Mouse (Mus musculus) midbrain, embryonic 16.5 days (tissue): ENCODE results near the gene Atp5b. TPM values are rescaled to one million over a fixed set of nuclear protein-coding genes. Genes with fewer than 3 reads are reported as not detected.

Experiments
- ATAC-seq: fragments of 200-750 bp; cut with Nextera tagmentation; 2 replicates; pipeline ENCODE4 v1.8.0; 2017; ENCODE audit warnings: moderate TSS enrichment
- H3K27ac ChIP-seq: fragments of 300-500 bp; sonication (generic); 2 replicates; pipeline ENCODE4 v1.5.1; 2014; ENCODE audit warnings: mild to moderate bottlenecking, low read length, mixed read lengths
- H3K27me3 ChIP-seq: fragments of 300-500 bp; sonication (generic); 2 replicates; pipeline ENCODE4 v1.6.1; 2014; ENCODE audit warnings: low read depth, low read length, mixed read lengths; ENCODE audit not compliant: control insufficient read depth, insufficient read depth
- H3K36me3 ChIP-seq: fragments of 300-500 bp; sonication (generic); 2 replicates; pipeline ENCODE4 v1.6.1; 2014; ENCODE audit warnings: mild to moderate bottlenecking, low read length, moderate library complexity, mixed read lengths; ENCODE audit not compliant: control insufficient read depth, insufficient read depth
- H3K4me1 ChIP-seq: fragments of 300-500 bp; sonication (generic); 2 replicates; pipeline ENCODE4 v1.6.1; 2014; ENCODE audit warnings: mild to moderate bottlenecking, low read length, mixed read lengths; ENCODE audit not compliant: control insufficient read depth, insufficient read depth
- H3K4me2 ChIP-seq: fragments of 300-500 bp; sonication (generic); 2 replicates; pipeline ENCODE4 v1.6.1; 2014; ENCODE audit warnings: mild to moderate bottlenecking, low read length, mixed read lengths
- H3K4me3 ChIP-seq: fragments of 300-500 bp; sonication (generic); 2 replicates; pipeline ENCODE4 v1.5.1; 2014; ENCODE audit warnings: low read depth, mild to moderate bottlenecking, low read length, moderate library complexity, mixed read lengths
- H3K9ac ChIP-seq: fragments of 300-500 bp; sonication (generic); 2 replicates; pipeline ENCODE4 v1.6.1; 2014; ENCODE audit warnings: low read depth, low read length, mixed read lengths
- H3K9me3 ChIP-seq: fragments of 300-500 bp; sonication (generic); replicated peaks from 2 replicates; pipeline ENCODE4 v1.6.1; 2014; ENCODE audit warnings: mild to moderate bottlenecking, low read length, mixed read lengths; ENCODE audit not compliant: control insufficient read depth, poor library complexity, severe bottlenecking
- WGBS: fragments of 180-500 bp; shearing (Covaris S2); extraction: QIAGEN DNeasy Blood & Tissue Kit; methylation state at CpG from one replicate; pipeline ENCODE4 v1.1.7; 2014; 5-methylcytosine and 5-hydroxymethylcytosine counted together
- microRNA counts: library from miRNA; unstranded; fragments of <30 nt; microRNA quantifications from one replicate; lab custom pipeline; 2016
- microRNA-seq: library from miRNA; unstranded; fragments of <30 nt; microRNA quantifications from one replicate; pipeline ENCODE4, GENCODE M21; 2017
- polyA plus RNA-seq: library from polyadenylated mRNA; unstranded; fragments of >200 nt; fragmentation: Nextera tagmentation; extraction: Ambion mirVana; gene quantifications from 2 replicates; pipeline ENCODE4 v1.2.1, GENCODE M21; 2015

Atp5b gene
- polyA plus RNA-seq, 1 experiment from 2014 or later, result 2,090 TPM

DNA sequence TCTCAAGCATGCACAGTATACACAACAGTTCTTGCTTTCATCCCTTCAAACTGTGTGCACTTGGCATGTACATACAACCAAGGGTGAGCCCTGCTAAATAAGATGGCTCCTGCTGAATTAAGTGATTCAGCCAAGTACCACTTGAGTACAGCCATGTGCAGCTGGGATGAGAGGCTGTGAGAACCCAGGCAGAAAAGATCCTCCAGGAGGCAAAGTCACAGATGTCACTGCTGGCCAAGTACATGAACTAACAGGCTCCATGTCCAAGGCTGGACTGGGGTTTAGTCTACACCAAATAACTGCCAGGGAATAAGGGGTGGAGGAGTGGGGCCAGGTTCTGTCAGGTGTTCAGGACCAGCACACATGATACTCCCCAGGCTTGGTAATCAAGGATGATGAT is 48.7 kb downstream of the Atp5b start:
- peaks cover 3% of the 10 kb centered on the region; the same call in 1 of the 2 replicates for H3K4me1 ChIP-seq
- H3K9me3 ChIP-seq, result no peaks in the 10 kb centered on the region
- H3K27ac ChIP-seq, result no peak overlapping the region
- no peak overlapping the region for H3K4me2 ChIP-seq
- H3K27me3 ChIP-seq, result no peaks in the 10 kb centered on the region
- ATAC-seq, result no peak
- no peak overlapping the region for H3K9ac ChIP-seq
- H3K36me3 ChIP-seq, result peaks cover 5% of the 10 kb centered on the region
- no peak overlapping the region for H3K4me3 ChIP-seq

DNA sequence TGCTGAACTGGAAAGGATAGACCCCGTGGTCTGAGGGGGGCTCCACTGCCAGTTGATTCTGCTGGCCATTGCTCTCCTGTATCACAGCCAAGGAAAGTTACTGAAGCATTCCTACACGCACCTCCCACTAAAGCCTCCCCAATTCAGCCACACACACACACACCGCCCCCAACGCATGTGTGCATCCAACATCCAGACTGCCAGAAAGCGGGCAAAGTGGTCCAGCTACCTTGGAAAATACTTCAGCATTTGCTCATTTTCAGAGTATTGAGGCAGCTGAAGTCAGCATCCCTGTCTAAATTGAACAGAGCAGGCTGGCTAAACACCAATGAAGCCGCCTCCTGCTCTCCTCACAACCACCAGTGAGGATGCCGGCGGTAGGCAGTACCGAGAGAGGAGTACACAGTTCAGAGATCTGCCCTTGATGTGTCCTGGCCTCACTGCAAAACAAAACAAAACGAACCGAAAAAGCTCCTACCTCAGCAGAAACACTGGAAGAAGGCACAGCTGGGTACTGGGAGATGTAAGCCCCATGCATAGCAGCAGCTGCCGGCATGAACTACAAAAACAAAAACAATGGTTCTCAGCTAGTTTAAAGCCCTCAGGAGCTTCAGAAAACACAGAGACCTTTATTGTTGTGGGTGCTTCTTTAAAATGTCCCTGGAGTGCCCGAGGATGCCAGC is 50.7 kb downstream of the Atp5b start:
- 40% methylated on average over 13 of the region's 13 CpGs for WGBS
- peaks cover 4% of the 10 kb centered on the region; the same call in 1 of the 2 replicates for H3K36me3 ChIP-seq
- H3K27ac ChIP-seq, result no peak overlapping the region
- 0 out of 2 replicates have a peak overlapping the region, but pooled peaks have one; percentile 26 for H3K9ac ChIP-seq
- no peak overlapping the region for H3K4me3 ChIP-seq
- no peaks in the 10 kb centered on the region for H3K27me3 ChIP-seq
- no peaks in the 10 kb centered on the region for H3K9me3 ChIP-seq
- no peak overlapping the region for H3K4me2 ChIP-seq
- peaks cover 3% of the 10 kb centered on the region; the same call in 1 of the 2 replicates for H3K4me1 ChIP-seq
- ATAC-seq, result no peak

DNA sequence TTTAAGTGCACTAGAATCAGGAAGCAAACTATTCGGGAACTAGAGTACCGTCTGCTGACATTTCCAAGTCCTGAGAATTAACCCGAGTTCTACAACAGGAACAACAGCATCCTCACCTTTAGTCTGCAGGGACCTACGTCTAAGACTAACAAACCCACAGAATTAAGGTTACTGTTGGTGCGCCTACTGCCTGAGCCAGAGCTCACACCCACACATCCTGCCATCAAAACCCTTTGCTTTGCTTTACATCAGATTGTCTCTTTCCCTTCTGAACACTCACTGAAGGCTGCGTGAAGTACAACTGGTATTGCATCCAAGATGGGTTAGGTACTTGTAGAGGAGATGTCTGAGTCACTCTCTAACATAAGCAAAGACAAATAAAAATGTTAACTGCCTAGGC is 52.3 kb downstream of the Atp5b start:
- WGBS, result 90% methylated on average over 6 of the region's 6 CpGs

More for the DNA sequence above, 52.3 kb downstream of the Atp5b start:
- Histone ChIP-seq H3K9me3 (no peaks in the 10 kb centered on the region), H3K4me1 (peaks cover 3% of the 10 kb centered on the region; the same call in 1 of the 2 replicates), H3K4me3 (no peak overlapping the region), H3K9ac (no peak overlapping the region), H3K36me3 (no peaks in the 10 kb centered on the region), H3K27ac (no peak overlapping the region), H3K27me3 (no peaks in the 10 kb centered on the region), H3K4me2 (no peak overlapping the region)
- ATAC-seq, result no peak

MicroRNAs encoded within 50 kb of the gene (microRNA counts, 519-probe panel; counts per million panel counts)
- 386 counts per million, percentile 18 among the panel's probes with 10 or more counts for microRNA mmu-miR-677 (lab: Ali Mortazavi, UCI)

Small RNAs within 50 kb of the gene (microRNA-seq; reads per million reads assigned to microRNA genes)
- gene Mir677, result 16.9 reads per million, percentile 35 among the genes with 10 or more reads in this experiment

Other genes starting within 250 kb of the Atp5b start
- not detected in 2 replicates for gene Rdh19, start 233.3 kb upstream of the Atp5b start, polyA plus RNA-seq
- not detected in 2 replicates for gene Rdh16f2, start 216.8 kb upstream of the Atp5b start, polyA plus RNA-seq
- gene Rdh7, start 194.5 kb upstream of the Atp5b start, polyA plus RNA-seq, result not detected in 2 replicates
- gene Sdr9c7, start 184.8 kb upstream of the Atp5b start, polyA plus RNA-seq, result not detected in 2 replicates
- gene Hsd17b6, start 75.7 kb upstream of the Atp5b start, polyA plus RNA-seq, result not detected in 2 replicates
- 37.4 and 40.1 TPM in 2 replicates for gene Prim1, start 68.1 kb upstream of the Atp5b start, polyA plus RNA-seq
- gene Naca, start 47.7 kb upstream of the Atp5b start, polyA plus RNA-seq, result 487 and 537 TPM in 2 replicates
- gene Ptges3, start 24.3 kb upstream of the Atp5b start, polyA plus RNA-seq, result 387 and 407 TPM in 2 replicates
- gene Baz2a, start 8.3 kb downstream of the Atp5b start, polyA plus RNA-seq, result 7.4 and 8.5 TPM in 2 replicates
- 7.0 and 7.8 TPM in 2 replicates for gene Rbms2, start 97.0 kb downstream of the Atp5b start, polyA plus RNA-seq
- 1.1 and 1.7 TPM in 2 replicates for gene Gls2, start 111.2 kb downstream of the Atp5b start, polyA plus RNA-seq
- 19.6 and 22.1 TPM in 2 replicates for gene Spryd4, start 128.5 kb downstream of the Atp5b start, polyA plus RNA-seq
- gene Mip, start 142.6 kb downstream of the Atp5b start, polyA plus RNA-seq, result 0.11 and 0.24 TPM in 2 replicates
- gene Timeless, start 148.8 kb downstream of the Atp5b start, polyA plus RNA-seq, result 15.6 and 16.1 TPM in 2 replicates
- gene Apon, start 170.8 kb downstream of the Atp5b start, polyA plus RNA-seq, result 0.11 TPM in 1 of 2 replicates, not detected in the other
- gene Apof, start 185.4 kb downstream of the Atp5b start, polyA plus RNA-seq, result not detected in 2 replicates
- 20.4 and 20.9 TPM in 2 replicates for gene Stat2, start 187.3 kb downstream of the Atp5b start, polyA plus RNA-seq
- 0.14 and 0.15 TPM in 2 replicates for gene Il23a, start 215.5 kb downstream of the Atp5b start, polyA plus RNA-seq
- 20.8 and 22.3 TPM in 2 replicates for gene Pan2, start 220.1 kb downstream of the Atp5b start, polyA plus RNA-seq
- 185 and 191 TPM in 2 replicates for gene Cnpy2, start 239.2 kb downstream of the Atp5b start, polyA plus RNA-seq